Mouse (Mus musculus) ES-E14 (cell line): Measurements from ENCODE around the gene Cbarp.

Experiments used
- MAFK ChIP-seq: IDR thresholded peaks from 2 replicates; pipeline ENCODE4 v1.6.1; 2014; ENCODE audit warnings: mild to moderate bottlenecking, low read depth, low read length, inconsistent platforms; ENCODE audit not compliant: insufficient read depth
- ZC3H11A ChIP-seq: IDR thresholded peaks from 2 replicates; pipeline ENCODE4 v1.6.1; 2012; ENCODE audit warnings: low read depth, mild to moderate bottlenecking, inconsistent platforms, low read length, borderline replicate concordance

DNA sequence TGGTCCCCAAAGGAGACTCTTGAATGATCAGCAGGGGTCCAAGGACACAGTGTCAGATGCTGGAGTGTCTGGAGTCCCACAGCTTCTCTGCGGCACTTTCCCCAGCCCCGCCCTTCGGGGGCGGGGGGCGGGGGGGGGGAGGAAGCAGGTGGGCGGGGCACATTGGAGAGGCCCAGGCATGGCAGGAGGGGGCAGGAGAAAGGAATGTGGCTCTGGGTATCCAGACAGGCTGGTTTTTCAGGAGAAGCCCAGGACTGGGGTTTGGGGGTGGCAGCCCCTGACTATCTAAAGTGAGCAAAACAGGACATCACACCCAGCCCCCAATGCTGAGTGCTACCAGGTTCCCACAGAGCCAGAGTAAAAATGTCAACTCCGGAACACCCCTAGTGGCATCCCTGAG is 43.4 kb downstream of the Cbarp start:
- no peak for TF ChIP-seq MAFK
- TF ChIP-seq ZC3H11A = no peak
